Mouse (Mus musculus): Measurements from ENCODE around the gene Svbp.

The Svbp gene

DNA sequence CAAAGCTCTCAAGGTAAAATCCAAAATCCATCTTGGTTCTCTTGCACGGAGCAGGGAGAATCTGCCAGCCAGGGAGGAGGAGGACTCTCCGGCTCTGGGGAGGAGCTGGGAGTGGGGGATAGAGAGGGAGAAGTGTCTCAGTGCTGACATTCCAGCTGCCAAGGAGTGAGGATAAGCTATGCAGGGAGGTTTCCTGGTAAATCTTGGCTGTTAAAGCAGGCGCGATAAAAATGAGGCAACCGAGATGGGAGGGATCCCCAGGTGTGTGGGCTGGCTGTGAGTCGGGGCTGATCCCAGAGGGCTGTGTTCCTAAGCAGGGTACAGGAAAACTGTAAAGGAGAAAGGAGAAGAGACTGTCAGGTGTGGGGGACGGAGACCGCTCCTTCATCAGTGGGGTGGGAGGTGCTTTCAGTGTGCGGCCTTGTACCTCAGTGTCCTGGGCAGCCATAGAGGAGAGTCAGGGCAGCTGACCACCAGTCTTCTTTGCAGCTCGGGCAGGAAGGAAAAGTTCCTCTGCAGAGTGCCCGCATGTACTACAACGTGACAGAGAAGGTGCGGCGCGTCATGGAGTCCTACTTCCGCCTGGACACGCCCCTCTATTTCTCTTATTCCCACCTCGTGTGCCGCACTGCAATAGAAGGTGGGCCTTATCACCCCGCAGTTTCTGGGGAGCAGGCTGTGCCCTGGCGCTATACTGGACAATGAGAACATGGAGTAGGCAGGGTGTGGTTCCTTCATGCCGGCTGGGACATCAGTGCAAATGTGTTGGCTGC is 49.5 kb downstream of the Svbp start:
- in situ Hi-C loops (cut with MboI, MseI) = loop anchor here (5.0 to 10.0 kb wide), 2 partner anchors 418 to 420 kb away; no protein-coding TSS in a partner anchor

GRCm38 (mm10) chr4:119245556-119245955 is 50.5 kb downstream of the Svbp start:
- in situ Hi-C loops (cut with MboI, MseI) = loop anchor here in 1 of 2 experiments (10.0 kb wide), 1 partner anchor 419 kb away; no protein-coding TSS in a partner anchor

- in situ Hi-C loops (cut with MboI, MseI) = loop anchor here in 1 of 2 experiments (10.0 kb wide), 1 partner anchor 419 kb away; no protein-coding TSS in a partner anchor
These were observed 50.9 kb downstream of the Svbp start for GRCm38 (mm10) chr4:119245961-119246360.

DNA sequence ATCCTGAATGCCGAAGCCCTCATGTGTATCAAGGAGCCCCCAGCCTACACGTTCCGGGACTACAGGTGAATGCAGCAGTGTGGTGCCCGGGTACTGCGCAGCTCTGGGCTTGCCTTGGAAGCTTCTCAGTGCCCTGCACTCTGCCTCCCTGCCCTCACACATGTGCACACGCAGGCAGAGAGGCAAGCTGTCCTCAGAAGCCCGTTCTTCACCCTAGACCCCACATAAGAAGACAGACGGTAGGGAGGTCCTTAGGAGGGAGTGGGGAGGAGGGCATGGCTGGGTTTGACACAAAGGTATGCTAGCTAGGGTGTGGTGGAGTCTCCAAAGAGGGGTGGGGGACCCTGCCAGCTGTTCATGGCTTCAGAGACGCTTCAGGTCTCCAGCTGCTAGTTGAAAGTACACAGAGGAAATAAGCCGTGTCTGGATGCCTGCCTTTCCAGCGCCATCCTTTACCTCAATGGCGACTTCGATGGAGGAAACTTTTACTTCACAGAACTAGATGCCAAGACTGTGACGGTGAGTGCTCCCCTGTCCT is 51.7 kb downstream of the Svbp start:
- in situ Hi-C loops (cut with MboI, MseI) = loop anchor here in 1 of 2 experiments (10.0 kb wide), 1 partner anchor 418 kb away; no protein-coding TSS in a partner anchor

GRCm38 (mm10) chr4:119247462-119248235 is 52.5 kb downstream of the Svbp start:
- in situ Hi-C loops (cut with MboI, MseI) = loop anchor here in 1 of 2 experiments (10.0 kb wide), 1 partner anchor 417 kb away; no protein-coding TSS in a partner anchor

GRCm38 (mm10) chr4:119248407-119248965 is 53.4 kb downstream of the Svbp start:
- in situ Hi-C loops (cut with MboI, MseI) = loop anchor here in 1 of 2 experiments (10.0 kb wide), 1 partner anchor 416 kb away; no protein-coding TSS in a partner anchor

All from T-helper 17 cell (primary cell).